Mouse (Mus musculus) bone marrow macrophage, adult 2 months (primary cell): ENCODE data around the gene Olfr60.

Experiments
- CTCF ChIP-seq: IDR thresholded peaks from 2 replicates; pipeline ENCODE4 v1.5.1; 2012; ENCODE audit warnings: low read depth, mild to moderate bottlenecking, low read length, moderate library complexity
- POLR2A ChIP-seq: IDR thresholded peaks from 2 replicates; pipeline ENCODE4 v1.6.1; 2012; ENCODE audit warnings: mild to moderate bottlenecking, low read depth, low read length, borderline replicate concordance

DNA sequence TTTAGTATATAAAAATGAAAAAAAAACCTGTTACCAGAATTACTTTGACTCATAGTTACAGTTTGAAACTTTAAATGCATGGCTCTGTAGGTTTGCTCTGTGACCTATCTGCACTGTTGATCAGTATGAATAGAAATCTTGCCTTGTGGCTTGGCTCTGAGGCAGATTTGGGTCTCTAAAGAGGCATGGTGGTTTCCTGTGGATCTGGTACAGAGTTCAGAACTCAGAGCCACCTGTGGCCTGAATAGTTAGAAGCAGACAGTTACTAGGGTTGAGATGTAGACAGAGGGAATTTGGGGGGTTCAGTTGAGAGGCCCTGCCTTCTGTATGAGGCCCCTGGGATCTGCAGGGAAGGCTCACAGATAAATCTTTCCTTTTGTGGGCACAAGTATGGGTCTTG lies 40.3 kb downstream of the Olfr60 start:
- TF ChIP-seq CTCF (no peak), POLR2A (no peak)
